Mouse (Mus musculus) frontal cortex, postnatal 14 days (tissue): ENCODE measurements around the gene Mlh3.

Experiments used
- DNase-seq, 2 experiments: peaks; one replicate each; pipeline ENCODE4 v3.0.0; 2022; ENCODE audit warnings: low spot score in 2 of 2

The Mlh3 gene

DNA sequence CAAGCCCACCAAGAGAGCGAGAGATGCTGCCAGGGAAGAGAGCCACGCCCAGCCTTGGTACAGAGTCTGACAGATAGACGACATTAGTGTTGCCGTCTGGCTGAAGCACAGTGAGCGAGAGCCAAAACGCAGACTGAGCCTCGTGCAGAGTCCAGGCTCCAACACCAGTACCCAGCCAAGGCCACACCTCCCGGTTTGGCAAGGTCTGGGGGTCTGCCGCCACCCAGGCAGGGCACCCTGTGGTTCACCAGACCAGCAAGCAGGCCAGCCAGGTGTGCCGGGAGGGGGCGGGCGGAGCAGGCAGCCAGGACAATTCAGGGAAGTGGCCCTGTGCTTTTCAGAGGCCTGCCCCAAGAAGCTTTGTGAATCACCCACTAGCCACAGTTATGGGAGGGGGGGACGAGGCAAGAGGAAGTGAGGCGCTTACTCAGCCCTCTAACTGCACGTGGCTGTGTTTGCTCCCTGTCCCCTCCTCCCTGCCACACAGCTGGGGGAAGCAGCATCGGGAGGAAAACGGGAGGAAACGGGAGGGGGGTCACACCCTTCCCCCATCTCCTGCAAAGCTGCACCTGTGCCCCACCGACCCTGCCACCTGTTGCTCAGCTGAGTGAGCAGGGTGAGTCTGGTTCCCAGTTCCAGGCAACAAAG, 77.8 kb downstream of the Mlh3 start:
- DNase-seq: no peak

DNA sequence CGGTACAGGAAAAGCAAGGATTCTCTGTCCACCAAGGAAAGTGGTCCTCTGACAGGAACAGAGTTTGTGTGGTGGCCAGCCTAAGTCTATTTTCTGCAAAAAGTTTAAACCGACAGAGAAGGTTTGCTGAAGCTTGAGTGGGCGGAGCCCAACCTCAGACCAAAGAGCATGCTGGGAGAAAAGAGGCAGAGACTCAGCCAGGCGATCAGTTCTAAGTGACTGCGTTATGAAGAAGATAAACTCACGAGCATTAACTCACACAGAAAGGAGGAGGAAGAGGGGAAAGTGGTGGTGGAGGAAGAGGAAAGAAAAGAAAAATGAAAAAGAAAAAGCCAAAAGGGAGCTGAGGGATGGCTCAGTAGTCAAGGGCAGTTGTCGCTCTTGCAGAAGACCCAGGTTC, 80.1 kb downstream of the Mlh3 start:
- no peak for DNase-seq

- DNase-seq: no peak
Measured at GRCm38 (mm10) chr12:85186361-85186760, 84.0 kb downstream of the Mlh3 start.

DNA sequence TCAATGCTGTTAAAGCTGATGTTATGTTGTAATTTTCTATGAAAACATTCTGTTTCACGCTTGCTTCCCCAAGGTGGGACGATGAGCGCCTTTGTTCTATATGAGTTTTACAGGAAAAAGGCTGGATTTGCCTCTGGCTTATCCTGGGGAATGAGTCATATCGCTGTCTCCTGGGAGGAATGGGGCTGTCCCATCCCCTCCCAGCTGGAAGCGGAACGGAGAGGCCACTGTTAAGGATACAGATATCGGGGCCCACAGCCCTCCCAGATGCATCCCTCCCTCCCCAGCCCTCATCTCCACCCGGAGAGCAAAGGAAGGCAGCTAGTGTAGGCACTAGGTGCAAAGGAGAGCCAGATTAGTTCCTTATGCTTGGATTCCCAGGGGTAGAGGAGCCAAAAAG, 84.6 kb downstream of the Mlh3 start:
- DNase-seq: no peak
